In genomic region chr9:114648472-114648871, GRCm38 (mm10) we compare ENCODE assay signal across 7 mouse cellular contexts. TPM values are rescaled to one million over a fixed set of nuclear protein-coding genes. Genes with fewer than 3 reads are reported as not detected.
DNase-seq lines count a peak whose midpoint lies in the region; ATAC-seq and TF ChIP-seq lines count a peak whose summit lies in the region.
"Not testable (repeated sequence)": the region's sequence is repeated elsewhere in the genome, so short reads cannot be mapped to it uniquely, and the experiment has no call there.

No protein-coding gene starts in this region.

- H3K4me1 ChIP-seq in E14TG2a.4 (replicated peaks; ENCODE audit: low read depth, low read length) = peaks cover 38% of the 10 kb centered on the region
- not testable (repeated sequence) for H3K4me1 ChIP-seq in forebrain, embryonic 15.5 days; liver, embryonic 14.5 days (replicated peaks; ENCODE audit: control insufficient read depth in 2 of 2, insufficient read depth in 2 of 2, low read length in 1 of 2)

- peak; percentile 49 for TF ChIP-seq CTCF in E14TG2a.4 (conservative IDR thresholded peaks at IDR 0.05; ENCODE audit: low read length)
- TF ChIP-seq CTCF in liver, embryonic 14.5 days (IDR thresholded peaks at IDR 0.05; ENCODE audit: low read depth) = peak; percentile 67

- not testable (repeated sequence) for H3K36me3 ChIP-seq in E14TG2a.4 (ENCODE audit: insufficient read depth, low read length); forebrain, embryonic 15.5 days; liver, embryonic 14.5 days (replicated peaks; ENCODE audit: control insufficient read depth, insufficient read depth, low read depth)

- not testable (repeated sequence) for H3K4me2 ChIP-seq in forebrain, embryonic 15.5 days (replicated peaks); liver, embryonic 14.5 days (ENCODE audit: low read depth)

- H3K9me3 ChIP-seq in E14TG2a.4 (ENCODE audit: low read length); forebrain, embryonic 15.5 days; liver, embryonic 14.5 days (ENCODE audit: control insufficient read depth, low read length): not testable (repeated sequence)

- not testable (repeated sequence) for H3K9ac ChIP-seq in forebrain, embryonic 15.5 days (replicated peaks); liver, embryonic 14.5 days (replicated peaks)

- not testable (repeated sequence) for TF ChIP-seq EP300 in liver, embryonic 14.5 days (IDR thresholded peaks at IDR 0.05; ENCODE audit: low read depth)

- H3K4me3 ChIP-seq in E14TG2a.4 (replicated peaks; ENCODE audit: low read length); forebrain, embryonic 15.5 days; liver, embryonic 14.5 days (ENCODE audit: insufficient read depth in 1 of 2, low read depth in 2 of 2, low read length in 2 of 2): not testable (repeated sequence)

- DNase-seq in ZHBTc4 (ENCODE audit: low read depth, low spot score) = peak; percentile 49
- peak; percentile 31 to 35 for DNase-seq in cerebellum, postnatal 14 days
- DNase-seq in induced T-regulatory cell, adult 2 months (ENCODE audit: low read depth) = peak; percentile 82
- peak in 2 of 3 experiments; percentile 17 for DNase-seq in liver, embryonic 14.5 days (ENCODE audit: low read depth in 3 of 3, low spot score in 3 of 3)
- DNase-seq in naive thymus-derived CD4-positive, alpha-beta T cell, adult 2 months (ENCODE audit: low read depth) = peak; percentile 72

- H3K27me3 ChIP-seq in E14TG2a.4 (ENCODE audit: insufficient read depth, low read length); forebrain, embryonic 15.5 days; liver, embryonic 14.5 days (ENCODE audit: control insufficient read depth, insufficient read depth, low read length): not testable (repeated sequence)

- peak; percentile 53; the same call in 1 of the 2 replicates for ATAC-seq in forebrain, embryonic 15.5 days (replicated peaks)
- not testable (repeated sequence) for ATAC-seq in liver, embryonic 14.5 days (ENCODE audit: insufficient read depth)

- 49% methylated on average over 9 of the region's 9 CpGs for WGBS in forebrain, embryonic 15.5 days
- WGBS in liver, embryonic 14.5 days (ENCODE audit: insufficient replicate concordance) = 40% methylated on average over 8 of the region's 9 CpGs

- H3K27ac ChIP-seq in forebrain, embryonic 15.5 days (replicated peaks); liver, embryonic 14.5 days: not testable (repeated sequence)

RNA-seq across cellular contexts. Expression of gene Cnot10, which starts 8.5 kb away (rescaled TPM):
- 57.9 and 60.1 TPM in 2 replicates for polyA plus RNA-seq in forebrain, embryonic 15.5 days (2015; fragmentation: Nextera tagmentation; extraction: Ambion mirVana)
- 16.3 and 20.7 TPM in 2 replicates for polyA plus RNA-seq in liver, embryonic 14.5 days (2012; rRNA removed)
- 23.1 and 23.8 TPM in 2 replicates for polyA plus RNA-seq in liver, embryonic 14.5 days (2014; fragmentation: Nextera tagmentation; extraction: Ambion mirVana)

RNA-seq across cellular contexts. Expression of gene Dync1li1, which starts 40.1 kb away (rescaled TPM):
- polyA plus RNA-seq in forebrain, embryonic 15.5 days (2015; fragmentation: Nextera tagmentation; extraction: Ambion mirVana) = 110 and 113 TPM in 2 replicates
- polyA plus RNA-seq in liver, embryonic 14.5 days (2012; rRNA removed) = 5.0 and 10.3 TPM in 2 replicates
- polyA plus RNA-seq in liver, embryonic 14.5 days (2014; fragmentation: Nextera tagmentation; extraction: Ambion mirVana) = 10.8 and 11.5 TPM in 2 replicates

Comparison
In these comparisons a context has a peak if more than half of its experiments do, and no peak if none do; other contexts are left out.
1. DNase-seq: peak in every context shown above with its lines; median percentile 82 in induced T-regulatory cell, adult 2 months; 72 in naive thymus-derived CD4-positive, alpha-beta T cell, adult 2 months; 49 in ZHBTc4; 33 in cerebellum, postnatal 14 days; 17 in liver, embryonic 14.5 days.